14 mouse cellular contexts compared by ENCODE assay signal in genomic region chr5:150996586-150996985, GRCm38 (mm10). TPM values are rescaled to one million over a fixed set of nuclear protein-coding genes. Genes with fewer than 3 reads are reported as not detected.
DNase-seq lines count a peak whose midpoint lies in the region; ATAC-seq lines count a peak whose summit lies in the region.
"Had no signal": no experiment of that assay in that cellular context is flagged by ENCODE, and none has a peak within 500 bp of the region (broad histone marks: within the 10 kb centered on the region; RNA-seq: fewer than 3 reads in every experiment).

No protein-coding gene starts in this region.

- no peak for DNase-seq in embryonic facial prominence, embryonic 11.5 days (ENCODE audit: low spot score)
- DNase-seq in embryonic facial prominence, embryonic 10.5 days (ENCODE audit: low spot score), result no peak
- no peak for DNase-seq in midbrain, embryonic 11.5 days (ENCODE audit: low spot score, missing footprints)
- peak; percentile 80 for DNase-seq in brain, adult 2 months (ENCODE audit: low read depth, low spot score)
- DNase-seq in hindbrain, embryonic 10.5 days (ENCODE audit: low spot score), result no peak
- no peak for DNase-seq in left cerebral cortex, postnatal 36 days (ENCODE audit: low spot score in 2 of 2)
- DNase-seq: cerebellum, adult 2 months had no signal

- H3K9me3 ChIP-seq in embryonic facial prominence, embryonic 11.5 days (replicated peaks; ENCODE audit: control insufficient read depth, low read length), result no peaks in the 10 kb centered on the region
- H3K9me3 ChIP-seq in embryonic facial prominence, embryonic 10.5 days, result no peaks in the 10 kb centered on the region
- no peaks in the 10 kb centered on the region for H3K9me3 ChIP-seq in midbrain, embryonic 11.5 days (ENCODE audit: control insufficient read depth, low read length)
- no peaks in the 10 kb centered on the region for H3K9me3 ChIP-seq in midbrain, embryonic 15.5 days
- H3K9me3 ChIP-seq in stomach, embryonic 15.5 days, result no peaks in the 10 kb centered on the region
- H3K9me3 ChIP-seq in hindbrain, embryonic 10.5 days, result no peaks in the 10 kb centered on the region
- H3K9me3 ChIP-seq: embryonic facial prominence, embryonic 15.5 days; hindbrain, embryonic 12.5 days; liver, embryonic 12.5 days had no signal

- no peak overlapping the region for H3K4me2 ChIP-seq in embryonic facial prominence, embryonic 11.5 days (ENCODE audit: low read depth, low read length)
- no peak overlapping the region for H3K4me2 ChIP-seq in midbrain, embryonic 11.5 days
- H3K4me2 ChIP-seq in midbrain, embryonic 15.5 days, result no peak overlapping the region
- no peak overlapping the region for H3K4me2 ChIP-seq in stomach, embryonic 15.5 days
- H3K4me2 ChIP-seq: embryonic facial prominence, embryonic 15.5 days; hindbrain, embryonic 12.5 days; liver, embryonic 12.5 days had no signal

- WGBS in embryonic facial prominence, embryonic 11.5 days, result 86% methylated on average over 2 of the region's 2 CpGs
- WGBS in embryonic facial prominence, embryonic 10.5 days, result 86% methylated on average over 2 of the region's 2 CpGs
- 86% methylated on average over 2 of the region's 2 CpGs for WGBS in midbrain, embryonic 11.5 days
- WGBS in midbrain, embryonic 15.5 days, result 76% methylated on average over 2 of the region's 2 CpGs
- 63% methylated on average over 2 of the region's 2 CpGs for WGBS in stomach, embryonic 15.5 days
- 89% methylated on average over 2 of the region's 2 CpGs for WGBS in hindbrain, embryonic 10.5 days

- H3K27ac ChIP-seq in embryonic facial prominence, embryonic 11.5 days (replicated peaks; ENCODE audit: low read depth, low read length), result no peak overlapping the region
- H3K27ac ChIP-seq in embryonic facial prominence, embryonic 10.5 days (replicated peaks), result no peak overlapping the region
- no peak overlapping the region for H3K27ac ChIP-seq in midbrain, embryonic 11.5 days (ENCODE audit: low read depth, low read length)
- no peak overlapping the region for H3K27ac ChIP-seq in midbrain, embryonic 15.5 days
- H3K27ac ChIP-seq in stomach, embryonic 15.5 days, result no peak overlapping the region
- no peak overlapping the region for H3K27ac ChIP-seq in hindbrain, embryonic 10.5 days
- H3K27ac ChIP-seq: embryonic facial prominence, embryonic 15.5 days; hindbrain, embryonic 12.5 days; left cerebral cortex, adult 2 months; liver, embryonic 12.5 days had no signal

- intact Hi-C loops in left cerebral cortex, postnatal 36 days (cut with DNase I), result no loop called here

- H3K9ac ChIP-seq in embryonic facial prominence, embryonic 11.5 days (replicated peaks; ENCODE audit: low read length), result no peak overlapping the region
- no peak overlapping the region for H3K9ac ChIP-seq in midbrain, embryonic 11.5 days (ENCODE audit: low read length)
- H3K9ac ChIP-seq in midbrain, embryonic 15.5 days, result no peak overlapping the region
- no peak overlapping the region for H3K9ac ChIP-seq in stomach, embryonic 15.5 days
- H3K9ac ChIP-seq: embryonic facial prominence, embryonic 15.5 days; hindbrain, embryonic 12.5 days; liver, embryonic 12.5 days had no signal

- ATAC-seq in embryonic facial prominence, embryonic 11.5 days (replicated peaks; ENCODE audit: insufficient number of reproducible peaks, low FRiP score, low TSS enrichment, low read depth), result 0 out of 2 replicates have a peak, but pooled peaks have one; percentile 48
- 0 out of 2 replicates have a peak, but pooled peaks have one; percentile 16 for ATAC-seq in midbrain, embryonic 11.5 days (ENCODE audit: low FRiP score)
- no peak for ATAC-seq in midbrain, embryonic 15.5 days (replicated peaks)
- ATAC-seq in stomach, embryonic 15.5 days (ENCODE audit: insufficient read depth, low FRiP score, low read depth), result 0 out of 2 replicates have a peak, but pooled peaks have one; percentile 31
- ATAC-seq: liver, embryonic 12.5 days had no signal

- H3K27me3 ChIP-seq in embryonic facial prominence, embryonic 11.5 days (ENCODE audit: control insufficient read depth, insufficient read depth, low read length), result no peaks in the 10 kb centered on the region
- no peaks in the 10 kb centered on the region for H3K27me3 ChIP-seq in embryonic facial prominence, embryonic 10.5 days (replicated peaks; ENCODE audit: low read depth, poor library complexity, severe bottlenecking)
- no peaks in the 10 kb centered on the region for H3K27me3 ChIP-seq in midbrain, embryonic 11.5 days (ENCODE audit: control insufficient read depth, insufficient read depth, low read length)
- H3K27me3 ChIP-seq in midbrain, embryonic 15.5 days (replicated peaks), result no peaks in the 10 kb centered on the region
- no peaks in the 10 kb centered on the region for H3K27me3 ChIP-seq in stomach, embryonic 15.5 days (replicated peaks)
- H3K27me3 ChIP-seq in hindbrain, embryonic 10.5 days (ENCODE audit: insufficient read depth, poor library complexity, severe bottlenecking), result no peaks in the 10 kb centered on the region
- H3K27me3 ChIP-seq: embryonic facial prominence, embryonic 15.5 days; hindbrain, embryonic 12.5 days; liver, embryonic 12.5 days had no signal

- no peaks in the 10 kb centered on the region for H3K36me3 ChIP-seq in embryonic facial prominence, embryonic 11.5 days (replicated peaks; ENCODE audit: control insufficient read depth, insufficient read depth, low read depth, low read length)
- H3K36me3 ChIP-seq in embryonic facial prominence, embryonic 10.5 days (replicated peaks), result no peaks in the 10 kb centered on the region
- no peaks in the 10 kb centered on the region for H3K36me3 ChIP-seq in midbrain, embryonic 11.5 days (ENCODE audit: control insufficient read depth, insufficient read depth, low read length)
- no peaks in the 10 kb centered on the region for H3K36me3 ChIP-seq in midbrain, embryonic 15.5 days (replicated peaks)
- H3K36me3 ChIP-seq in stomach, embryonic 15.5 days, result no peaks in the 10 kb centered on the region
- no peaks in the 10 kb centered on the region for H3K36me3 ChIP-seq in hindbrain, embryonic 10.5 days
- H3K36me3 ChIP-seq: embryonic facial prominence, embryonic 15.5 days; hindbrain, embryonic 12.5 days; liver, embryonic 12.5 days had no signal

- no peaks in the 10 kb centered on the region for H3K4me1 ChIP-seq in embryonic facial prominence, embryonic 11.5 days (ENCODE audit: control insufficient read depth, insufficient read depth, low read length)
- H3K4me1 ChIP-seq in embryonic facial prominence, embryonic 10.5 days, result no peaks in the 10 kb centered on the region
- H3K4me1 ChIP-seq in midbrain, embryonic 11.5 days (ENCODE audit: control insufficient read depth, insufficient read depth, low read length), result no peaks in the 10 kb centered on the region
- no peaks in the 10 kb centered on the region for H3K4me1 ChIP-seq in midbrain, embryonic 15.5 days
- no peaks in the 10 kb centered on the region for H3K4me1 ChIP-seq in stomach, embryonic 15.5 days
- no peaks in the 10 kb centered on the region for H3K4me1 ChIP-seq in hindbrain, embryonic 10.5 days (replicated peaks)
- H3K4me1 ChIP-seq: embryonic facial prominence, embryonic 15.5 days; hindbrain, embryonic 12.5 days; liver, embryonic 12.5 days had no signal

- H3K4me3 ChIP-seq in embryonic facial prominence, embryonic 11.5 days (ENCODE audit: low read depth, low read length), result no peak overlapping the region
- no peak overlapping the region for H3K4me3 ChIP-seq in embryonic facial prominence, embryonic 10.5 days
- no peak overlapping the region for H3K4me3 ChIP-seq in midbrain, embryonic 11.5 days (ENCODE audit: low read depth, low read length)
- H3K4me3 ChIP-seq in midbrain, embryonic 15.5 days, result no peak overlapping the region
- H3K4me3 ChIP-seq in stomach, embryonic 15.5 days (replicated peaks), result no peak overlapping the region
- no peak overlapping the region for H3K4me3 ChIP-seq in hindbrain, embryonic 10.5 days
- H3K4me3 ChIP-seq: embryonic facial prominence, embryonic 15.5 days; hindbrain, embryonic 12.5 days; left cerebral cortex, adult 2 months; liver, embryonic 12.5 days had no signal

RNA-seq across cellular contexts. Expression of gene Kl, which starts 44.2 kb away (rescaled TPM):
- 0.15 TPM in 1 of 2 replicates, not detected in the other for polyA plus RNA-seq in embryonic facial prominence, embryonic 11.5 days (2014; fragmentation: Nextera tagmentation; extraction: Ambion mirVana)
- 0.06 TPM in 1 of 2 replicates, not detected in the other for polyA plus RNA-seq in embryonic facial prominence, embryonic 10.5 days (2016; fragmentation: Nextera tagmentation; extraction: Ambion mirVana)
- 0.23 and 0.34 TPM in 2 replicates for polyA plus RNA-seq in midbrain, embryonic 11.5 days (2014; fragmentation: Nextera tagmentation; extraction: Ambion mirVana)
- 0.64 and 1.1 TPM in 2 replicates for polyA plus RNA-seq in midbrain, embryonic 15.5 days (2015; fragmentation: Nextera tagmentation; extraction: Ambion mirVana)
- 0.13 and 0.14 TPM in 2 replicates for polyA plus RNA-seq in stomach, embryonic 15.5 days (2015; fragmentation: Nextera tagmentation; extraction: Ambion mirVana)
- not detected in 2 replicates for polyA plus RNA-seq in hindbrain, embryonic 10.5 days (2016; fragmentation: Nextera tagmentation; extraction: Ambion mirVana)
- total RNA-seq in left cerebral cortex, postnatal 36 days (2021), result 1 to 10 TPM; 2.8 to 3.2 TPM
- total RNA-seq: MEL had no signal
- polyA plus RNA-seq: liver, embryonic 12.5 days had no signal
